Mouse (Mus musculus): ENCODE data around the gene Filip1l. TPM values are rescaled to one million over a fixed set of nuclear protein-coding genes. Genes with fewer than 3 reads are reported as not detected.

The Filip1l gene
- polyA plus RNA-seq, 1 experiment from 2014 or later: 9.4 TPM

- H3K27me3 ChIP-seq (replicated peaks; ENCODE audit: control insufficient read depth, insufficient read depth, low read length): no peaks in the 10 kb centered on the region
- ATAC-seq (replicated peaks; ENCODE audit: low FRiP score) (no peak), DNase-seq (ENCODE audit: low spot score) (no peak)
- H3K27ac ChIP-seq (ENCODE audit: low read depth, low read length): no peak overlapping the region
- no peak overlapping the region for H3K9ac ChIP-seq (ENCODE audit: low read depth, low read length)
- 38% methylated on average over 3 of the region's 3 CpGs for WGBS
- no peaks in the 10 kb centered on the region for H3K9me3 ChIP-seq (ENCODE audit: control insufficient read depth, low read length)
- no peaks in the 10 kb centered on the region for H3K4me1 ChIP-seq (replicated peaks; ENCODE audit: control insufficient read depth, insufficient read depth, low read length)
- no peak overlapping the region for H3K4me3 ChIP-seq (ENCODE audit: low read depth, low read length)
- H3K4me2 ChIP-seq: no peak overlapping the region
- H3K36me3 ChIP-seq (ENCODE audit: control insufficient read depth, insufficient read depth, low read length): no peaks in the 10 kb centered on the region
Observed at GRCm38 (mm10) chr16:57585201-57585600, 232.3 kb downstream of the Filip1l start.

DNA sequence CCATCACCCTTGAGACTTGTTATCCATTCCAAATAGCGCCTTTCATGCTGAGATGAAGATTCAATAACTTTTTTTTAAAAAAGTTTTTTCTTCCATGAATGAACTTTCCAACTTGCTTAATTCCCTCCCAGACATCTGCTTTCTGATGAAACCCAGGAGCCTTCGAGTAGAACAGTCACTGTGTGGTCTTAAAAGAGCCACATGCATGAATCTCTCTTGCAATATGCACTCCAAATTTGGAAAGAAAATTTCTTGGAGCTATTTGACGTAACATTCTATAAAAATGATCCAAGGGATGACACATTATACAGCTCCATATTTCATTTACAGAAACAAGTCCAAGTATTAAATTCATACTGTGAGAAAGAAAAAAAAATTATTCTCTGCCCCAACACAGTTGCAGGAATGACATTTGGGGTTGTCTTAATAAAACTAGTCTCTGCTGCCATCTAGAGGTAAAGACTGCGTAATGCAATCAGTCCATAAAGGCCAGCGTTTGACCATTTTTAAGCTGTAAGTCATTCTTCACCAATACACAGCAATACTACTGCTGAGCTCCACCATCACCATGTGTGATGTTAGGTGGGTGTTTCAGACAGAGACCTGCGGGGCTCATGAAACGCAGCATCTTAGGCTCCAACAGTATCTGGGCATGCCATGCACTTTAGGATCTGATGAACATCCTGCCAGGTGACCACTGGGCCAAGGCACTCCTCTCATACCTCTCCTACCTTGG, 240.7 kb downstream of the Filip1l start:
- no peaks in the 10 kb centered on the region for H3K4me1 ChIP-seq (replicated peaks; ENCODE audit: control insufficient read depth, insufficient read depth, low read length)
- no peaks in the 10 kb centered on the region for H3K36me3 ChIP-seq (ENCODE audit: control insufficient read depth, insufficient read depth, low read length)
- ATAC-seq (replicated peaks; ENCODE audit: low FRiP score): no peak
- WGBS: 39% methylated on average over 7 of the region's 7 CpGs
- no peak overlapping the region for H3K27ac ChIP-seq (ENCODE audit: low read depth, low read length)
- H3K9me3 ChIP-seq (ENCODE audit: control insufficient read depth, low read length): no peaks in the 10 kb centered on the region
- H3K27me3 ChIP-seq (replicated peaks; ENCODE audit: control insufficient read depth, insufficient read depth, low read length): no peaks in the 10 kb centered on the region
- H3K9ac ChIP-seq (ENCODE audit: low read depth, low read length): no peak overlapping the region
- no peak for DNase-seq (ENCODE audit: low spot score)
- no peak overlapping the region for H3K4me3 ChIP-seq (ENCODE audit: low read depth, low read length)
- H3K4me2 ChIP-seq: no peak overlapping the region

DNA sequence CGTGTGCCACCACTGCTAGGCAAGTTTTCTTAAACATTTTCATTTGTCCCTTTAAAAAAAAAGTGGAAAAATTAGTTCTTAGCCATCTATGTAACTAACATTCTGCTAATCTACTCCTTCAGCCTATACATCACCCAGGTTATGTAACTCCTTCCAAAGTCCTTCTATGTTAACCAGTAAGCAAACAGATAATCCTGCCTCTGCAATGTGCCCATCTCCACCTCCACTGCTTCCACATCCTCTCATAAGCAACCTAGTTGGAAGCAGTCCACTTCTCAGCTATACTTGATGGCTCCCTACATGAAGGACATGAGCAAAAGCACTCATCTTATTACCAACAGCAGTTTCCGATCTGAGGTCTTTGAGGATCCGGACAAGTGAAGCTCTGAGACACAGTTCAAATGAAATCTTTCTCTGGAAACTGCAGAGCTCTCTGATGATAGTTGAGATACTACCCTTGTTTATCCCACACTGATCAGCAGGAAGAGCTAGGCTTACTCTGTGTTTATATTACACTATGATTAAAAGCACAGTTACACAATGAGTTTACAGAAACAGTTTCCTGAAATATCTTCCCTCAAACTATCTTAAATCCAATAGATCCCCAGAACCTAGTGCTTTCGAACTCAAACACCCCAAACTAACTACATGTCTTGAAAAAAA, 244.5 kb downstream of the Filip1l start:
- Histone ChIP-seq H3K27ac (ENCODE audit: low read depth, low read length) (no peak overlapping the region), H3K4me1 (replicated peaks; ENCODE audit: control insufficient read depth, insufficient read depth, low read length) (no peaks in the 10 kb centered on the region), H3K36me3 (ENCODE audit: control insufficient read depth, insufficient read depth, low read length) (no peaks in the 10 kb centered on the region), H3K27me3 (replicated peaks; ENCODE audit: control insufficient read depth, insufficient read depth, low read length) (no peaks in the 10 kb centered on the region), H3K4me3 (ENCODE audit: low read depth, low read length) (no peak overlapping the region), H3K4me2 (no peak overlapping the region), H3K9me3 (ENCODE audit: control insufficient read depth, low read length) (no peaks in the 10 kb centered on the region), H3K9ac (ENCODE audit: low read depth, low read length) (no peak overlapping the region)
- ATAC-seq (replicated peaks; ENCODE audit: low FRiP score) (no peak), DNase-seq (ENCODE audit: low spot score) (no peak)
- 80% methylated on average over 4 of the region's 4 CpGs for WGBS

DNA sequence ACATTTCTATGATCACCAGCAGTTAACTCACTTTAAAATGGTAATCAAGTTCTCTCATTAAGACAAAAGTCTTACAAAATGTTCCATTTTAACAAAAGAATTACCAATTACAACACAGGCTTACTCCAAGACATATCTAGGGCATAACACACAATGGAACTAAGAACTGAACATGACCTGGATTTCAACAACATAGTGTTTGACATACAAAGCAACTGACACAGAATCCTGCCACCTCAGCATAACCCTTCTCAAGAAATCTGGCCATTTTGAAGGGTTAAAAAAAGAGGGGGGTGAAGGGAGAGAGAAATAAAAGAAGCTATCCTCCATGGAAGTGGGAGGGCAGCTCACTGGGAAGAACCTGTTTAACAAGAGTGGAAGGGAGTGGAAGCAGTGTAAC, 248.1 kb downstream of the Filip1l start:
- ATAC-seq (replicated peaks; ENCODE audit: low FRiP score) (no peak), DNase-seq (ENCODE audit: low spot score) (no peak)
- no peaks in the 10 kb centered on the region for H3K27me3 ChIP-seq (replicated peaks; ENCODE audit: control insufficient read depth, insufficient read depth, low read length)
- no peaks in the 10 kb centered on the region for H3K36me3 ChIP-seq (ENCODE audit: control insufficient read depth, insufficient read depth, low read length)
- H3K4me1 ChIP-seq (replicated peaks; ENCODE audit: control insufficient read depth, insufficient read depth, low read length): peaks cover 5% of the 10 kb centered on the region; the same call in 1 of the 2 replicates
- H3K9ac ChIP-seq (ENCODE audit: low read depth, low read length): no peak overlapping the region
- no peak overlapping the region for H3K4me2 ChIP-seq
- H3K4me3 ChIP-seq (ENCODE audit: low read depth, low read length): no peak overlapping the region
- no peaks in the 10 kb centered on the region for H3K9me3 ChIP-seq (ENCODE audit: control insufficient read depth, low read length)
- no peak overlapping the region for H3K27ac ChIP-seq (ENCODE audit: low read depth, low read length)

DNA sequence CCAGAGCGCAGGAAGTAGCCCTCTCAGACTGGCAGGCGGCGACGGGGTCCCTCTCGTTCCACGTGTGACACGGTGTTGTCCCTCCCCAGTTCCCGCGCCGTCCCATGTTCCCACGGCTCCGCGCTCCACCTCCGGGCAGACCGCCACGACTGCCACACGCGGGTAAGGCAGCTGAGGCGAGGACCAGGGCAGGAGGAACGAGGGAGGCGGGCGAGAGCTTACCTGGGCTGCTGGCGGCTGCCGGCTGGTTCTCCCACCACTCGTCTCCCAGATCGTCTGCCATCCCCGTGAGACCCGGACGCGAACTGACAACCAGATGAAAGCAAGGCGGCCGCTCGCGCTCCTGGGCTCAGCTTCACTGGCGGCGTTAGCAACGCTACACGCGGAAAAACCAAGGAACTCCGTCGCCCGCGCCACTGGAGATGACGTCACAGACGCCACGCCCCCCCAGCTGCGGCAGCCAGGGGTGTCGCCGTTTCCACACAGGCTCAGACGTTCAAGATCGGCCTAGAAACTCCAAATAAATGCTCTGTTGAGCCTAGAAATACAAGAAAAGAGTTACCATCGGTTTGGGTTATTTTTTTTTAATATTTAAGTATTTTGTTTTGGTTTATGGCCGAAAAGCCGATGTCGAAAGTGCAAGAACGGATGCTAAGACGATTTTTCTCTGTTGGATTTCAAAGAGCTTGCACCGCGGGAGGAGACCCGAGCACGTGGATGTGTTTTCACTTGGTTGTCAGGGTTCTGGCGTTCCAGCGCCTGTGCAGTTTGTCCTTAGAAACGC, 253.7 kb downstream of the Filip1l start, which contains the start of gene Cmss1:
TSS of gene Cmss1 (minus strand) at position 421 of the 784 bp plus-strand sequence.
- Histone ChIP-seq H3K4me2 (peak within 1 kb of the TSS; percentile 80), H3K4me1 (replicated peaks; ENCODE audit: control insufficient read depth, insufficient read depth, low read length) (peaks cover 5% of the 10 kb centered on the region; the same call in 1 of the 2 replicates), H3K9ac (ENCODE audit: low read depth, low read length) (peak within 1 kb of the TSS; percentile 73), H3K27me3 (replicated peaks; ENCODE audit: control insufficient read depth, insufficient read depth, low read length) (no peaks in the 10 kb centered on the region), H3K36me3 (ENCODE audit: control insufficient read depth, insufficient read depth, low read length) (no peaks in the 10 kb centered on the region), H3K4me3 (ENCODE audit: low read depth, low read length) (peak within 1 kb of the TSS; percentile 90), H3K27ac (ENCODE audit: low read depth, low read length) (no peak within 1 kb of the TSS), H3K9me3 (ENCODE audit: control insufficient read depth, low read length) (no peaks in the 10 kb centered on the region)
- peak; percentile 94 for DNase-seq (ENCODE audit: low spot score)
- under 1% methylated on average over 64 of the region's 64 CpGs for WGBS
- peak; percentile 90 for ATAC-seq (replicated peaks; ENCODE audit: low FRiP score)

DNA sequence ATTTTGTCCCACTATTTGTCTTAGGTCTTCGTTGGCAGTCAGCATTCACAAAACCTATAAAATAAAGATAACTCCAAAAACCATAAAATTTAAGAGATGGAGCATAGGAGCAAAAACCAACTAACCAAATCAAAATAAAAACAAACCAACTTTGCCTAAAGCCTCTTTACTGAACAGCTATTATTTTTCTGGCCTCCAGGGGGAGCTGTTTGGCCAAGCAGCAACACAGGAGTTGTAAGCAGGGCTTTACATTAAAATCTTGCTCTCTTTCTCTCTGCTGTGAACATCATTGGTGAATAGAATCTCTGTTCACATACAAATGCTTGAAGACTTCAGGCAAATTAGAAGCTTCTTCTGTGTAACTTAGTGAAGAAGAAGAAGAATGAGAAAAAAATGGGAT, 258.9 kb downstream of the Filip1l start:
- H3K4me3 ChIP-seq (ENCODE audit: low read depth, low read length): no peak overlapping the region
- 3% methylated on average over 1 of the region's 1 CpGs for WGBS
- H3K27ac ChIP-seq (ENCODE audit: low read depth, low read length): no peak overlapping the region
- H3K36me3 ChIP-seq (ENCODE audit: control insufficient read depth, insufficient read depth, low read length): no peaks in the 10 kb centered on the region
- no peaks in the 10 kb centered on the region; the same call in 1 of the 2 replicates for H3K4me1 ChIP-seq (replicated peaks; ENCODE audit: control insufficient read depth, insufficient read depth, low read length)
- DNase-seq (ENCODE audit: low spot score) (no peak), ATAC-seq (replicated peaks; ENCODE audit: low FRiP score) (no peak)
- no peaks in the 10 kb centered on the region for H3K27me3 ChIP-seq (replicated peaks; ENCODE audit: control insufficient read depth, insufficient read depth, low read length)
- no peak overlapping the region for H3K9ac ChIP-seq (ENCODE audit: low read depth, low read length)
- H3K4me2 ChIP-seq: no peak overlapping the region
- no peaks in the 10 kb centered on the region for H3K9me3 ChIP-seq (ENCODE audit: control insufficient read depth, low read length)

Other genes with a start within 250 kb of the Filip1l start
- gene Tomm70a, start 231.4 kb upstream of the Filip1l start, polyA plus RNA-seq (2014; fragmentation: Nextera tagmentation; extraction: Ambion mirVana): 66.9 and 76.4 TPM in 2 replicates
- 65.9 and 72.1 TPM in 2 replicates for gene Nit2, start 185.8 kb upstream of the Filip1l start, polyA plus RNA-seq (2014; fragmentation: Nextera tagmentation; extraction: Ambion mirVana)
- gene Tbc1d23, start 121.6 kb upstream of the Filip1l start, polyA plus RNA-seq (2014; fragmentation: Nextera tagmentation; extraction: Ambion mirVana): 13.4 and 14.2 TPM in 2 replicates
- gene Tmem30c, start 60.2 kb upstream of the Filip1l start, polyA plus RNA-seq (2014; fragmentation: Nextera tagmentation; extraction: Ambion mirVana): 0.13 TPM in 1 of 2 replicates, not detected in the other